Mouse (Mus musculus): Measurements from ENCODE around the gene Clns1a.

The Clns1a gene

GRCm38 (mm10) chr7:97696506-97697254 lies at the start of gene Clns1a:
TSS of gene Clns1a (plus strand) at chr7:97696634.
- DNase-seq (ENCODE audit: low spot score): peak; percentile 79

GRCm38 (mm10) chr7:97647656-97648055 lies 48.8 kb upstream of the Clns1a start:
- DNase-seq (ENCODE audit: low spot score): no peak

GRCm38 (mm10) chr7:97650729-97651128 lies 45.7 kb upstream of the Clns1a start:
- DNase-seq (ENCODE audit: low spot score): no peak

- no peak for DNase-seq (ENCODE audit: low spot score)
These were observed 40.3 kb upstream of the Clns1a start for GRCm38 (mm10) chr7:97656144-97656543.

GRCm38 (mm10) chr7:97661634-97662033 lies 34.8 kb upstream of the Clns1a start:
- no peak for DNase-seq (ENCODE audit: low spot score)

- no peak for DNase-seq (ENCODE audit: low spot score)
These were observed 17.2 kb upstream of the Clns1a start for GRCm38 (mm10) chr7:97679239-97679638.

- DNase-seq (ENCODE audit: low spot score): no peak
These were observed 8.6 kb upstream of the Clns1a start for GRCm38 (mm10) chr7:97687831-97688230.

GRCm38 (mm10) chr7:97695441-97695840 lies 993 bp upstream of the Clns1a start:
- no peak for DNase-seq (ENCODE audit: low spot score)

- DNase-seq (ENCODE audit: low spot score): no peak
These were observed 315 bp upstream of the Clns1a start for GRCm38 (mm10) chr7:97696133-97696505.

- DNase-seq (ENCODE audit: low spot score): no peak
These were observed 3.7 kb downstream of the Clns1a start for GRCm38 (mm10) chr7:97700173-97700572.

GRCm38 (mm10) chr7:97701106-97701505 lies 4.7 kb downstream of the Clns1a start:
- no peak for DNase-seq (ENCODE audit: low spot score)

- DNase-seq (ENCODE audit: low spot score): no peak
These were observed 10.7 kb downstream of the Clns1a start for GRCm38 (mm10) chr7:97707123-97707522.

- no peak for DNase-seq (ENCODE audit: low spot score)
These were observed 11.4 kb downstream of the Clns1a start for GRCm38 (mm10) chr7:97707809-97708208.

- DNase-seq (ENCODE audit: low spot score): no peak
These were observed 12.8 kb downstream of the Clns1a start for GRCm38 (mm10) chr7:97709204-97709603.

- no peak for DNase-seq (ENCODE audit: low spot score)
These were observed 18.2 kb downstream of the Clns1a start for GRCm38 (mm10) chr7:97714651-97715050.

GRCm38 (mm10) chr7:97717326-97717725 lies 20.9 kb downstream of the Clns1a start:
- DNase-seq (ENCODE audit: low spot score): no peak

GRCm38 (mm10) chr7:97719078-97719477 lies 22.6 kb downstream of the Clns1a start:
- no peak for DNase-seq (ENCODE audit: low spot score)

- no peak for DNase-seq (ENCODE audit: low spot score)
These were observed 23.7 kb downstream of the Clns1a start for GRCm38 (mm10) chr7:97720109-97720508.

GRCm38 (mm10) chr7:97722278-97722918 lies 26.0 kb downstream of the Clns1a start:
- DNase-seq (ENCODE audit: low spot score): no peak

- DNase-seq (ENCODE audit: low spot score): no peak
These were observed 27.5 kb downstream of the Clns1a start for GRCm38 (mm10) chr7:97723646-97724538.

- DNase-seq (ENCODE audit: low spot score): no peak
These were observed 29.0 kb downstream of the Clns1a start for GRCm38 (mm10) chr7:97725401-97725800.

- DNase-seq (ENCODE audit: low spot score): no peak
These were observed 29.6 kb downstream of the Clns1a start for GRCm38 (mm10) chr7:97726080-97726479.

- no peak for DNase-seq (ENCODE audit: low spot score)
These were observed 30.3 kb downstream of the Clns1a start for GRCm38 (mm10) chr7:97726778-97727177.
